Comparison of ENCODE assay signal across 8 mouse cellular contexts in genomic region chr16:21794697-21795045, GRCm38 (mm10). TPM values are rescaled to one million over a fixed set of nuclear protein-coding genes. Genes with fewer than 3 reads are reported as not detected.
DNase-seq lines count a peak whose midpoint lies in the region; ATAC-seq and TF ChIP-seq lines count a peak whose summit lies in the region.

No protein-coding gene starts in this region.

- peaks cover 5% of the 10 kb centered on the region for H3K4me1 ChIP-seq in lung, adult 2 months (ENCODE audit: control insufficient read depth, insufficient read depth, low read length)
- H3K4me1 ChIP-seq in embryonic facial prominence, embryonic 11.5 days (ENCODE audit: control insufficient read depth, insufficient read depth, low read length): no peaks in the 10 kb centered on the region
- 0 out of 2 replicates have a peak, but pooled peaks cover 4% of the 10 kb centered on the region for H3K4me1 ChIP-seq in intestine, embryonic 14.5 days (replicated peaks; ENCODE audit: control insufficient read depth, insufficient read depth, low read length)
- H3K4me1 ChIP-seq in neural tube, embryonic 12.5 days: peaks cover 13% of the 10 kb centered on the region

- H3K27ac ChIP-seq in embryonic facial prominence, embryonic 11.5 days (replicated peaks; ENCODE audit: low read depth, low read length): no peak overlapping the region
- H3K27ac ChIP-seq in intestine, embryonic 14.5 days (ENCODE audit: low read depth): peak overlapping the region; percentile 82
- peak overlapping the region; percentile 44; the same call in 1 of the 2 replicates for H3K27ac ChIP-seq in neural tube, embryonic 12.5 days

- WGBS in lung, adult 2 months: under 1% methylated on average over 14 of the region's 14 CpGs
- WGBS in embryonic facial prominence, embryonic 11.5 days: 2% methylated on average over 14 of the region's 14 CpGs
- 1% methylated on average over 14 of the region's 14 CpGs for WGBS in intestine, embryonic 14.5 days
- 1% methylated on average over 14 of the region's 14 CpGs for WGBS in neural tube, embryonic 12.5 days

- peak overlapping the region; percentile 73 for H3K9ac ChIP-seq in embryonic facial prominence, embryonic 11.5 days (replicated peaks; ENCODE audit: low read length)
- peak overlapping the region; percentile 74 for H3K9ac ChIP-seq in intestine, embryonic 14.5 days (ENCODE audit: low read length)
- peak overlapping the region; percentile 60 for H3K9ac ChIP-seq in neural tube, embryonic 12.5 days

- no peaks in the 10 kb centered on the region; the same call in 1 of the 2 replicates for H3K36me3 ChIP-seq in embryonic facial prominence, embryonic 11.5 days (replicated peaks; ENCODE audit: control insufficient read depth, insufficient read depth, low read depth, low read length)
- H3K36me3 ChIP-seq in intestine, embryonic 14.5 days (ENCODE audit: control insufficient read depth, insufficient read depth, low read length): no peaks in the 10 kb centered on the region
- H3K36me3 ChIP-seq in neural tube, embryonic 12.5 days: peaks cover 6% of the 10 kb centered on the region; the same call in 1 of the 2 replicates

- no peak for DNase-seq in lung, adult 2 months
- DNase-seq in lung, postnatal 14 days: no peak
- DNase-seq in embryonic facial prominence, embryonic 11.5 days (ENCODE audit: low spot score): no peak
- no peak for DNase-seq in intestine, embryonic 14.5 days (ENCODE audit: low spot score)
- DNase-seq in gastrocnemius, adult 18-20 months (ENCODE audit: low spot score): no peak
- DNase-seq in urinary bladder, adult 2 months (ENCODE audit: low spot score): no peak
- DNase-seq in adrenal gland, adult 8-10 months: no peak

- peak overlapping the region; percentile 95 for H3K4me3 ChIP-seq in lung, adult 2 months (replicated peaks; ENCODE audit: extremely low read depth, low read depth, low read length)
- peak overlapping the region; percentile 81 for H3K4me3 ChIP-seq in embryonic facial prominence, embryonic 11.5 days (ENCODE audit: low read depth, low read length)
- H3K4me3 ChIP-seq in intestine, embryonic 14.5 days (ENCODE audit: low read depth, low read length): peak overlapping the region; percentile 88
- H3K4me3 ChIP-seq in neural tube, embryonic 12.5 days: peak overlapping the region; percentile 67

- peak overlapping the region; percentile 84 for H3K4me2 ChIP-seq in embryonic facial prominence, embryonic 11.5 days (ENCODE audit: low read depth, low read length)
- H3K4me2 ChIP-seq in intestine, embryonic 14.5 days (ENCODE audit: low read length): peak overlapping the region; percentile 74
- peak overlapping the region; percentile 66 for H3K4me2 ChIP-seq in neural tube, embryonic 12.5 days (replicated peaks)

- TF ChIP-seq POLR2A in lung, adult 2 months (IDR thresholded peaks at IDR 0.05; ENCODE audit: borderline replicate concordance, extremely low read depth, low read depth, low read length): no peak

- no peaks in the 10 kb centered on the region for H3K27me3 ChIP-seq in embryonic facial prominence, embryonic 11.5 days (ENCODE audit: control insufficient read depth, insufficient read depth, low read length)
- no peaks in the 10 kb centered on the region for H3K27me3 ChIP-seq in intestine, embryonic 14.5 days (replicated peaks; ENCODE audit: control insufficient read depth, insufficient read depth, low read length)
- H3K27me3 ChIP-seq in neural tube, embryonic 12.5 days (replicated peaks): no peaks in the 10 kb centered on the region

- no peak for ATAC-seq in embryonic facial prominence, embryonic 11.5 days (replicated peaks; ENCODE audit: insufficient number of reproducible peaks, low FRiP score, low TSS enrichment, low read depth)
- no peak for ATAC-seq in intestine, embryonic 14.5 days (replicated peaks; ENCODE audit: low FRiP score, low TSS enrichment, low read depth)
- ATAC-seq in neural tube, embryonic 12.5 days (ENCODE audit: low FRiP score, low read depth): no peak

- no peak for TF ChIP-seq CTCF in lung, adult 2 months (IDR thresholded peaks at IDR 0.05; ENCODE audit: insufficient read depth, low read length)

- no peaks in the 10 kb centered on the region for H3K9me3 ChIP-seq in embryonic facial prominence, embryonic 11.5 days (replicated peaks; ENCODE audit: control insufficient read depth, low read length)
- no peaks in the 10 kb centered on the region for H3K9me3 ChIP-seq in intestine, embryonic 14.5 days (ENCODE audit: control insufficient read depth, low read length)
- no peaks in the 10 kb centered on the region for H3K9me3 ChIP-seq in neural tube, embryonic 12.5 days

RNA-seq across cellular contexts. Expression of gene Map3k13, which starts 0.5 kb away (rescaled TPM):
- 1.5 and 1.8 TPM in 2 replicates for polyA plus RNA-seq in lung, adult 2 months (2012; rRNA removed)
- polyA plus RNA-seq in embryonic facial prominence, embryonic 11.5 days (2014; fragmentation: Nextera tagmentation; extraction: Ambion mirVana): 1.4 and 2.3 TPM in 2 replicates
- polyA plus RNA-seq in intestine, embryonic 14.5 days (2014; fragmentation: Nextera tagmentation; extraction: Ambion mirVana): 1.4 and 1.7 TPM in 2 replicates
- polyA plus RNA-seq in neural tube, embryonic 12.5 days (2016; fragmentation: Nextera tagmentation; extraction: Ambion mirVana): 11.0 and 12.2 TPM in 2 replicates
- total RNA-seq in gastrocnemius, adult 18-20 months (2021): under 1 TPM; 0.59 to 0.64 TPM
- polyA plus RNA-seq in urinary bladder, adult 2 months (2012; rRNA removed): 0.69 and 0.96 TPM in 2 replicates
- total RNA-seq in adrenal gland, adult 8-10 months (2022): 1 to 10 TPM; 1.2 to 1.9 (median 1.4) TPM

RNA-seq across cellular contexts. Expression of gene Ehhadh, which starts 7.1 kb away (rescaled TPM):
- polyA plus RNA-seq in lung, adult 2 months (2012; rRNA removed): 3.0 and 4.3 TPM in 2 replicates
- polyA plus RNA-seq in embryonic facial prominence, embryonic 11.5 days (2014; fragmentation: Nextera tagmentation; extraction: Ambion mirVana): 2.1 and 2.6 TPM in 2 replicates
- 4.2 and 4.8 TPM in 2 replicates for polyA plus RNA-seq in intestine, embryonic 14.5 days (2014; fragmentation: Nextera tagmentation; extraction: Ambion mirVana)
- polyA plus RNA-seq in neural tube, embryonic 12.5 days (2016; fragmentation: Nextera tagmentation; extraction: Ambion mirVana): 1.5 and 1.9 TPM in 2 replicates
- 1 to 10 TPM; 6.1 to 7.6 TPM for total RNA-seq in gastrocnemius, adult 18-20 months (2021)
- polyA plus RNA-seq in urinary bladder, adult 2 months (2012; rRNA removed): 11.6 and 13.5 TPM in 2 replicates
- 10 to 100 TPM; 10.1 to 28.7 (median 22.6) TPM for total RNA-seq in adrenal gland, adult 8-10 months (2022)
